Mouse (Mus musculus): ENCODE measurements around the gene Rxrg.

GRCm38 (mm10) chr1:167638901-167639300 is 40.7 kb downstream of the Rxrg start:
- TF ChIP-seq GATA1 (IDR thresholded peaks at IDR 0.05; ENCODE audit: borderline replicate concordance, low read length) (no peak), FLI1 (IDR thresholded peaks at IDR 0.05; ENCODE audit: low read length) (no peak)
